Mouse (Mus musculus) gastrocnemius, postnatal 10 days (tissue): ENCODE data around the gene Mkln1. TPM values are rescaled to one million over a fixed set of nuclear protein-coding genes. Genes with fewer than 3 reads are reported as not detected.

ENCODE experiments used
- DNase-seq: peaks from one replicate; pipeline ENCODE4 v3.0.0; 2021; ENCODE audit warnings: mixed read lengths
- long read RNA-seq, 2 experiments: library from polyadenylated mRNA; stranded (forward); transcript quantifications; one replicate each; pipeline ENCODE4 v2.0.0; 2021
- total RNA-seq, 2 experiments: library from RNA; stranded (reverse); gene quantifications; 2 replicates each; pipeline ENCODE4 v1.2.3; 2021

The Mkln1 gene
- 100 to 1,000 TPM; 104 to 118 TPM for total RNA-seq
- long read RNA-seq, experiment 1, full-length matches to known transcripts = 68 of 82 reads
- long read RNA-seq, experiment 1, partial matches to known transcripts = 3 of 82 reads
- long read RNA-seq, experiment 1, other reads (novel, unspliced or antisense) = 11 of 82 reads
- long read RNA-seq, experiment 2, full-length matches to known transcripts = 71 of 84 reads
- long read RNA-seq, experiment 2, partial matches to known transcripts = 3 of 84 reads
- long read RNA-seq, experiment 2, other reads (novel, unspliced or antisense) = 10 of 84 reads

- DNase-seq = peak; percentile 92
These were observed at the start of gene Mkln1 for GRCm38 (mm10) chr6:31398431-31399205. TSS of gene Mkln1 (plus strand) at chr6:31398735.

DNA sequence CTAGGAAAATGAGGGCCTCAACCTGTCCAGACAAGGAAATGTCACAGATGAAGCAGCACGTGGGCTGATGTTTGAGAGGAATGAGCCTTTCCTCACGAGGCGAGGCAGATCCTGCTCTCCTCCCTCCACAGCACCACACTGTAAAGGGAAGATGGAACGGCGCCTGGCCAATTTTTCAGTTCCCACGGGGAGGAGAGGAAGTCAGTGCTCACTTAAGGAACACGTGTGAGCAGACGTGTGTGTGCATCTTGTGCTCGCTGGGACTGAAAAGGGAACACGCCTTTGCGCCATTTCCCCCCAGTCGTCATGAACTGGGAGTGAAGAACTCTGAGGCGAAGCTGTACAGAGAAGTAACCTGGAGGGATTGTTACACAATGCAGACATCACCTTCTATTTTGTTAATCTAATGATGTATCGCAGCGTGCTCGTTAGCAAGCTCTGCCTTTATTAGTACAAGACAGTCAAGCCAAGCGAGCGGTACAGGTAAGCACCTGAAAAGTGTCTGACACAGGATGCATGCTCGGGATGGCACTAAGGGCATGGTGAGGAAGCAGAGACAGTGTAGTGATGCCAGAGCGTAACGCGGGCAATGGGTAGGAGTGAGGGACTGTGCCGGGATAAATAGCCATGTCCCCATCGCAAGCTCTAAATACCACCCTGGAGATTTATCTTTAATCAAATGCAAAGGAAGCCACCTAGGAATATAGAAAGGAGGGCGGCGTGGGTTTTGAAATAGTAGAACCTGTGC, 41.9 kb upstream of the Mkln1 start:
- DNase-seq = peak; percentile 17

DNA sequence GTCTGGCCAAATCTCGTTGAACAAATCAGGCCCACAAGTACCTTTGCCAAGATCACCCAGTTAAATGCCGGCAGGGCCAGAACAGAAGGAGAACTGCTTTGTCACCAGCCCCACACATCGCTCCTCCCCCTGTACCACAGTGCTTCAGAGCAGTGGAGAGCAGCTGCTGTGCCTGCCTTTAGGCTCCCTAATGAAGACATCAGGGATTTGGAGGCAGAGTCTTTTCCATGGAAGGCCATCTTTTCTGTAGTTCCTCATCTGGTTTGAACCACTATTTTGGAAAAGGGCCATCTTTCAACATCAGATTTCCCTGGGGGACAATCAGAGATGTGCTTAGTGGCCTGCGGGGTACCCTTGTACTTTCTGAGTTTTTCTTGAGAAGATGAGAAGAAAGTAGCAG, 41.2 kb upstream of the Mkln1 start:
- DNase-seq = no peak

DNA sequence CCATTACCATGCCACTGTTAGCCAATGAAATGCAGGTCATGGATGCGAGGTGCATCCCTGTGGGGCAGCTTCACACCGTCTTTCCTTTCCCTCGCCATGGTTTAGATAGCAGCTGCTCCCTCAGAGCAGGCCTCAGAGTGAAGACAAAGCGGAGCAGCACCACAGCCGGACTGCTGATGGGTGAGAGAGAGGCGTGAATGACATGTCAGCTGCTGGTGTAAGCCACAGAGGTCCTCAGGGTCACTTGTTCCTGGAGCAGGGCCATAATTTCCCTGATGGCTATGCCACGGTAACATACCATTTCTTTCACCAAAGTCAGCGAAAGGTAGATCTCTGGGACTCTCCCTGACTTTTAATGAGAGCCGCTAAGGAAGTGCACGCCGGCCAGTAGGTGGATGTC, 35.9 kb upstream of the Mkln1 start:
- DNase-seq = no peak

GRCm38 (mm10) chr6:31364399-31364798, 34.1 kb upstream of the Mkln1 start:
- DNase-seq = no peak

- DNase-seq = no peak
These were observed 30.6 kb upstream of the Mkln1 start for GRCm38 (mm10) chr6:31367947-31368346.

GRCm38 (mm10) chr6:31368559-31368958, 30.0 kb upstream of the Mkln1 start:
- DNase-seq = no peak

GRCm38 (mm10) chr6:31369875-31370274, 28.7 kb upstream of the Mkln1 start:
- DNase-seq = peak; percentile 62

DNA sequence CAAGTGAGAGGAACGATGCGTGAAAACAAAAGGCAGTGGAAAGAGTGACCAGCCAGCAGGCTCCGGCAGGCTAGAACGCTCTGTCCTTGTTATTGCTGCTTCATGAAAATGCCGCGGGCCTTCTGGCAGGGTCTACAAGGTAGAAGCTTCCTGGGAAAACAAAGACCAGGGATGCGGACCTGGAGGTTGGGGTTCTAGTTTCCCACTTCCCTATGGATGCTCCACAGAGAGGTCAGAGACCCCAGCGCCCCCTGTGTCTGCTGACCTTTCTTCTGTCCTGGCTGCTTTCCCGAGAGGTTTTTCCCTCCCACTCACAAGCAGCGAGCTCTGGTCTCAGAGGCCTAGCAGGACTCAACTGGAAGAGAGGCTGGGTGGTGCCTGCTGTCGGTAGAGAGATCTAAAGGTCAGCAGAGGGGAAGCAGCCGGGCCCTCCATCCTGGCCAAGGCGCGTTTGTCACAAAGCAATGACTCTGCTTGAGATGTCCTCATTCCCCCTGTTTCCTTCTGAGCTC, 27.9 kb upstream of the Mkln1 start:
- no peak for DNase-seq

DNA sequence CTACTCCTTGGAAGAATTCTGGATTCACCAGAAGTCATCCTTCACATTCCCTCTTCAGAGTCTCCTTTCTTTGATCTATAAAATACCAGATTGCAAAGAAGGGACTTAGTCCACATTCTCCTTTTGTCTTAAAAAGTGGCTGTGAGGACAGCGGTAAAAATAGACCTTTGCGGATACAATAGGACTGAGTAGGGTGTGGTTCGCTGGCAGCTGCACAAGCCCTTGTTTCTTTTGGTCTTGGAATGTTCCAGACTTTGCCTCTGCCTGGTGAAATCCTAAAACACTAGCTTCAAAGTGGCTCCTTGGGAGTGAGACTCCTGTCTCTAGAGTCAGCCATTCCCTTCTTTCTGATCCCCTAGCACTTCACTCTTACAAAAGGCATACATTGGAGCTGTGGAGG, 27.4 kb upstream of the Mkln1 start:
- DNase-seq = no peak

DNA sequence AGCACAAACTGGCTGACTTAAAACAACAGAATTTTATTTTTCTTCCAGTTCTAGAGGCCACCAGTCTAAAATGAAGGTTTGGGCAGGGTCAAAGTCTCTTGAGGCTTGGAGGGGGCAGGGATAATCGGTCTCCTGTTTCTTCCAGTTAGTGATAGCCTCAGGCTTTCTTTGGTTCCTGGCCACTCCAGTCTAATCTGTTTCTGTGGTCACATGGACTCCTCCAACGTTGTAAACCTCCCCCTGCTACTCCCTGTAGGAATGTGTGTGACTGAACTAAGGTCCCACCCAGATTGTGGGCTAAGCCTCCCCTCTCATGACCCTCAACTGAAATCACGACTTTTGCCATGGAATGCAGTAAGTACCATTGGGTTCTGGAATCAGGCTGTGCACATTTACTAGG, 25.9 kb upstream of the Mkln1 start:
- no peak for DNase-seq

DNA sequence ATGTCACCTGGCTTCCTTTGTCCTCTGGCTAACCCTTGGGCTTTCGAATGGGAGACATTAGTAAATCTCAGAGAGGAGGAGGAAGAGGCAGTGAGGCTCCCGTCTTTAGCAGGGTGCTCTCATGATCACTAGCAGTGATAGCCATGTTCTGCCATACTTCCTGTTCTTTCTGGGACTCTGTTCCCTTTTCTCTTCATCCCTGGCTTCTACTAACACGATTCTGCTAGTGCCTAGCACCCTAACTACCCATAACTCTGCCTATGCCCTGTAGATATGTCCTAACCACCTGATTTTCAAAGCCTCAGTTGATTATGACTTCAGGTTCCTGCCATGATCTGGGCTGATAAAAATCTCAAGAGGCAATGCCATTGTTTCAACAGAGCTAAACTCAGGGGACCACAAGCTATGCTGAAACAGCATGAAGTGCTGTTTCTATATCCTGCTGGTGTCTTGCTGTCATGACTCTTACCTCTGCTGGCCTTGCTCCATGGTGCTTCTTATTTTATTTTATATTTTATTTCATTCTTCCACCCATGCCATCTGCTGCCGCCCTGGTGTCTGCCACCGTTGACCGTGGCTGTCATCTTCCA, 25.4 kb upstream of the Mkln1 start:
- no peak for DNase-seq

- DNase-seq = no peak
These were observed 15.5 kb upstream of the Mkln1 start for GRCm38 (mm10) chr6:31382989-31383388.

DNA sequence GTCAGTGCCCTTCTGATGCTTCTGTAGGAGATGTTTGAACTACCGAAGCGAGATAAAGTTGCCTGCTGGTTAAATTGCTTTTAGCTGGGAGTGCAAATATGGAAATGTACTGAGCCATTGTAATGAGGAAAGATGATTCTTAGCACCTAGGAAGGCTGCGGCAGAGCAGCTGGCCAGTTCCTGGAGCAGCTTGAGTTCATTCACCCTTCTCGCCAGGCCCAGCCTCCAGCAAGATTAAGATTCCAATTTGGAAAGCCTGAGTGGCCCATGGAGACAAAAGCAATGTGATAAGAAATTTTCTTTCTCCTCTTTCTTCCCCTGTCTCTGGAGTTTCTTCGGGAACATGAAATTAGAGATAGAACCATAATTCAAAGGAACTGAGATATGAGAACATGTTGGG, 13.7 kb upstream of the Mkln1 start:
- DNase-seq = no peak

GRCm38 (mm10) chr6:31385281-31386145, 13.0 kb upstream of the Mkln1 start:
- DNase-seq = no peak

GRCm38 (mm10) chr6:31389716-31390115, 8.8 kb upstream of the Mkln1 start:
- no peak for DNase-seq

DNA sequence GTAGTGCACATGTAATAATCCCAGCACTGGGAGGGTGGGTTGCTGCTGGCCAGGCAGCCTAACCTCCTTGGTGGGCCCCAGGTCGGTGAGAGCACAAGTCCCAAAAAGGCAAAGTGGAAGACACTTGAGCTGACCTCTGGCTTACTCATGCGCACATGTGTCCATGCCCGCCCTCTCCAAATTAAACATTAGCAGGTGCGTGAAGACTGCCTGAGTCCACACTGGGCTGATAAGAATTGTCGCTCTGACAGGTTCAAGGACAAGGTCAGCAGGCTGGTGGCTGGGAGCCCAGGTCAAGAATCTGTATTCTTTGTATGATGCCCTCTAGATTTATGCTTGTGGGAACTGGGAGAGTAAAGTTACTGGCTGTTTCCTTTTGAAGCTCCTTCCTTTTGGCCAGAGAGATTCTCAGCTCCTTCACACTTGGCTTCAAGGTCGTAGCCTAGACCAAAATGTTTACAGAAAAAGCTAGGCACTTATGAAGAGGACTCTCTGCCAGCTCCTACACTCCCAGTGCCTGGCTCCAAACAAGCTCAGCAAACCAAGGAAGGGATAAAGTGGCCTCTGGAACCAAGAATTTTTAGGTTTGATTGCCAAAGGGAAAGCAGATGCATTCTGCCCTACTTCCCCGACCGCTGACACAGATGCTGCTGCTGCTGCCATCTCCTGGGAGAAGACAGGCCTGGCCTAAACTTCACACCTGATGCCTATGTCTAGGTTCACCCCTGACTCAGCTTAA, 8.1 kb upstream of the Mkln1 start:
- no peak for DNase-seq

- no peak for DNase-seq
These were observed 5.7 kb upstream of the Mkln1 start for GRCm38 (mm10) chr6:31392871-31393270.

DNA sequence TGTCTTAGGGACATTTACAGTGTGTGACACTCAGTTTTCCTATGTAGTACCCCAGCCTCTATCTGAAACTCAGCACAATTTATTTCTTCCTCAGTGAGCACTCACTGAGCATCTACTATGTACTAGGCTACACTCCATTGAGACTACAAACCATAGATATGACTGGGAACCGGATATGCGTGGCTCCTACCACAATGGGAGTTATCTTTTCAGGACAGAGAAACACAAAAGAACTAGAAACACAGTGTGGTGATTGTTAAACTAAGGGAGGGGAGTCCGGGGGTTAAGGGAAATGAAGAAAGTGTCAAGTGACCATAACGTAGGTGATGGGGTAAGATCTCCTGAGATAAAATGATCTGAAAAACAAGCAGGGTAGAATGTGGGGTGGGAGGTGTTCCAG, 2.4 kb upstream of the Mkln1 start:
- DNase-seq = no peak

GRCm38 (mm10) chr6:31397308-31397707, 1.2 kb upstream of the Mkln1 start:
- no peak for DNase-seq
